Mouse (Mus musculus): ENCODE results near the gene Atp1a3. TPM values are rescaled to one million over a fixed set of nuclear protein-coding genes. Genes with fewer than 3 reads are reported as not detected.
A peak's percentile ranks its signal among the peaks of the same experiment; 100 is the strongest.

Atp1a3 gene
- polyA plus RNA-seq, 1 experiment, result 9.4 TPM

DNA sequence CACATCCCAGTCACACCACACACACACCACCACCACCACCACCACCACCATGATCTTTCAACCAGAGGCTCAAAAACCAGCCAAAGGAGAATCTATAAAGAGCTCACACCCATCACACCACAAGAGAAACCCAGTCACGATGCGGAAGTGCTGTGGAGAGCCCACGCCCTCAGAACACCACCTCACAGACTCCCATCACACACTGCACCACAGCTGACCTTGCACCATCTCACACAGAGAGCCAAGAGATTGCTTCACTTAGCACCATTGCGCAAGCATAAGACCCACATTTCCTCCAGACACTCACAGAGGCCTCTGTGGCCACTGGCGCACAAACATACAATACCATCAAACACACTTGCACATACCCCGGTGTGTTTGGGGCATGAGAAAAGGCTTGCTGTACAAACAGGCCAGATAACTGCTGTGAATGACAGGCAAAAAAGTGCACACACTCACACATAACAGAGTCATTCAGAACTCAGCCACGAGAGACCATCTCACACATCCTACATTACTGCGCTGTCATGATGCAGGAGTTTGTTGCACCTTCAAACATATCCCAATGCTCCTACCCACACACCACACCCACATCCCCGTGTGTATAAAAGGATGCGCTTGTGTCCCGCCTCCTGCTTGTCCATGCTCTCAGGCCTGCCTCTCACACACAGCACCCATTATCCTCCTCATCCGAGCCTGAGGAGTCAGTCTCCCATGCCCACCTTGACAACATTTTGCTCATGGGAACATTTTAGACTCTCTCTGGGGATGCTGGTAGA lies 1.0 kb upstream of the Atp1a3 start:
- Histone ChIP-seq H3K27me3 (ENCODE audit: control insufficient read depth, insufficient read depth, low read length, poor library complexity, severe bottlenecking) (no peaks in the 10 kb centered on the region; the same call in 1 of the 2 replicates), H3K27ac (ENCODE audit: insufficient read depth, low read length) (no peak overlapping the region), H3K9me3 (replicated peaks; ENCODE audit: control insufficient read depth, insufficient read depth, low read length, poor library complexity, severe bottlenecking) (no peaks in the 10 kb centered on the region), H3K4me3 (ENCODE audit: low read depth, low read length) (no peak overlapping the region), H3K4me1 (ENCODE audit: control insufficient read depth, insufficient read depth, low read length) (peaks cover 6% of the 10 kb centered on the region), H3K9ac (ENCODE audit: low read depth, poor library complexity, severe bottlenecking) (no peak overlapping the region), H3K36me3 (ENCODE audit: control insufficient read depth, insufficient read depth, low read length, poor library complexity, severe bottlenecking) (no peaks in the 10 kb centered on the region)
- TF ChIP-seq CTCF (IDR thresholded peaks at IDR 0.05; ENCODE audit: low read depth, low read length), result no peak
- no peak for TF ChIP-seq POLR2A (IDR thresholded peaks at IDR 0.05; ENCODE audit: insufficient read depth, low read length)
- TF ChIP-seq EP300 (IDR thresholded peaks at IDR 0.05; ENCODE audit: insufficient read depth, low read depth, low read length), result no peak

DNA sequence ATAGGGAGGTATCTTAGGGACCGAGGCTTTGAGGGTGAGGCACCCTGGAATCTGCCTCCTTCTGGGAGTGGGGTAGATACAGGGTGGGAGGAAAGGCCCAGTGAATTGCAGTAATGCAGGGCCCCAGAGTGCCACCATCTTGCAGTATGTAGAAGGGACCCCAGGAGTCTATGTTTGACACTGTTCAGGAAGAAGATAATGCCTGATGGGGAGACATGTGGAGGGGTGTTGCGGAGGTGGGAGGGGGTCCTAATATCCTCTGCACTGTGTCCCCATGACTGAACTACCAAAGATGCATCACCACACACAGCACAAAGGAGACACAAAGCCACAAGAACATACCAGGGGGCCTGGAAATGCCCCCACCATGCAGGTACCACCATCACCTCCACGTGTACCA lies 413 bp upstream of the Atp1a3 start:
- Histone ChIP-seq H3K36me3 (ENCODE audit: control insufficient read depth, insufficient read depth, low read length, poor library complexity, severe bottlenecking) (no peaks in the 10 kb centered on the region), H3K9me3 (replicated peaks; ENCODE audit: control insufficient read depth, insufficient read depth, low read length, poor library complexity, severe bottlenecking) (no peaks in the 10 kb centered on the region), H3K27ac (ENCODE audit: insufficient read depth, low read length) (no peak overlapping the region), H3K9ac (ENCODE audit: low read depth, poor library complexity, severe bottlenecking) (no peak overlapping the region), H3K4me3 (ENCODE audit: low read depth, low read length) (no peak overlapping the region), H3K27me3 (ENCODE audit: control insufficient read depth, insufficient read depth, low read length, poor library complexity, severe bottlenecking) (no peaks in the 10 kb centered on the region; the same call in 1 of the 2 replicates), H3K4me1 (ENCODE audit: control insufficient read depth, insufficient read depth, low read length) (peaks cover 6% of the 10 kb centered on the region)
- TF ChIP-seq POLR2A (IDR thresholded peaks at IDR 0.05; ENCODE audit: insufficient read depth, low read length), result no peak
- TF ChIP-seq CTCF (IDR thresholded peaks at IDR 0.05; ENCODE audit: low read depth, low read length), result no peak
- TF ChIP-seq EP300 (IDR thresholded peaks at IDR 0.05; ENCODE audit: insufficient read depth, low read depth, low read length), result no peak

DNA sequence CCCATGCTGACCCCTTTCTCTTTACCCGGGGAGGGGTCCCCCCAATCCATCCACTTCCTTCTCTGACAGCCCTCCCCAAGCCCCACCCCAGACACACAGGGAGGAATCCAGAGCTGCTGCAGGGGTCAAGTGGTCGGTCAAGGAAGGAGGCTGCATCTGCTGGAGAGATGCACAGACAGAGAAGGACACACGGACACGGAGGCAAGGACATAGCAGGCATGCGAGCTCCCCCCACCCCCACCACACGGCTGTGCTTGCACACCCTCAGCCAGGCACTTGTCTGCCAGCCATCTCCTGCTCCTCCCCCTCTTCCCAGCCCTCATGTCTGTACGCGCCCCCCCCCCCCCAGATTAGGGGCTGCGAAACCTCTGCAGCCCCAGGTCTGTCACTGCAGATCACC lies 952 bp downstream of the Atp1a3 start:
- Histone ChIP-seq H3K9ac (ENCODE audit: low read depth, poor library complexity, severe bottlenecking) (no peak overlapping the region), H3K4me3 (ENCODE audit: low read depth, low read length) (peak overlapping the region; percentile 62), H3K4me1 (ENCODE audit: control insufficient read depth, insufficient read depth, low read length) (peaks cover 8% of the 10 kb centered on the region), H3K9me3 (replicated peaks; ENCODE audit: control insufficient read depth, insufficient read depth, low read length, poor library complexity, severe bottlenecking) (no peaks in the 10 kb centered on the region), H3K27me3 (ENCODE audit: control insufficient read depth, insufficient read depth, low read length, poor library complexity, severe bottlenecking) (no peaks in the 10 kb centered on the region; the same call in 1 of the 2 replicates), H3K27ac (ENCODE audit: insufficient read depth, low read length) (no peak overlapping the region), H3K36me3 (ENCODE audit: control insufficient read depth, insufficient read depth, low read length, poor library complexity, severe bottlenecking) (no peaks in the 10 kb centered on the region)
- TF ChIP-seq CTCF (IDR thresholded peaks at IDR 0.05; ENCODE audit: low read depth, low read length) (no peak), POLR2A (IDR thresholded peaks at IDR 0.05; ENCODE audit: insufficient read depth, low read length) (no peak), EP300 (IDR thresholded peaks at IDR 0.05; ENCODE audit: insufficient read depth, low read depth, low read length) (no peak)

DNA sequence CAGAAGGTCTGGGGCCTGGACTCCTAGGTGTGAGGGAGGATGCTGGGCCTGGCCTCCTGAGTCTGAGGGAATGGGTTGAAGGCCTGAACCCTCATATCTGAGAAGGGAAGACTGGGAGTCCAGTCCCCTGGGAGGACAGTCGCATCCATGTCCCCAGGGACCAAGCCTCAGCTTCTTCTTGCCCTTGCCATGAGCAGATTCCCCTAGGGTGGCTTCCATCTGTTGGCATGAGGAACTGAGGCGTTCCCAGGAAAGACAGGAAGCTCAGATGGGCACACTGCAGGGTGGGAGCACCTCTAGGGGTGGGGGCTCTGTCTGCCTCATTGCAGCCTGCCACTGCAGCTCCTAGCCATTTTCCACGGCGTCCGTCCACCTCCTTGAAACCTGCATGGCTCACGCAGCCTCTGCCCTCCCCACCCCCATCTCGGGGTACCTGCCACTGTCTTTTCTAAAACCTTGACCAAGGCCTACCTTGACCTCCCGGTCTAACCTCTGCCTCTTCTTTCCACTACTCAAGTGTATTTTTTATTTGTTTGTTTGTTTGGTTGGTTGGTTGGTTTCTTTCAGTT lies 1.9 kb downstream of the Atp1a3 start:
- TF ChIP-seq CTCF (IDR thresholded peaks at IDR 0.05; ENCODE audit: low read depth, low read length) (no peak), POLR2A (IDR thresholded peaks at IDR 0.05; ENCODE audit: insufficient read depth, low read length) (no peak), EP300 (IDR thresholded peaks at IDR 0.05; ENCODE audit: insufficient read depth, low read depth, low read length) (no peak)
- Histone ChIP-seq H3K27me3 (ENCODE audit: control insufficient read depth, insufficient read depth, low read length, poor library complexity, severe bottlenecking) (no peaks in the 10 kb centered on the region; the same call in 1 of the 2 replicates), H3K9me3 (replicated peaks; ENCODE audit: control insufficient read depth, insufficient read depth, low read length, poor library complexity, severe bottlenecking) (no peaks in the 10 kb centered on the region), H3K27ac (ENCODE audit: insufficient read depth, low read length) (no peak overlapping the region), H3K4me3 (ENCODE audit: low read depth, low read length) (no peak overlapping the region), H3K9ac (ENCODE audit: low read depth, poor library complexity, severe bottlenecking) (no peak overlapping the region), H3K4me1 (ENCODE audit: control insufficient read depth, insufficient read depth, low read length) (peaks cover 8% of the 10 kb centered on the region), H3K36me3 (ENCODE audit: control insufficient read depth, insufficient read depth, low read length, poor library complexity, severe bottlenecking) (no peaks in the 10 kb centered on the region)

DNA sequence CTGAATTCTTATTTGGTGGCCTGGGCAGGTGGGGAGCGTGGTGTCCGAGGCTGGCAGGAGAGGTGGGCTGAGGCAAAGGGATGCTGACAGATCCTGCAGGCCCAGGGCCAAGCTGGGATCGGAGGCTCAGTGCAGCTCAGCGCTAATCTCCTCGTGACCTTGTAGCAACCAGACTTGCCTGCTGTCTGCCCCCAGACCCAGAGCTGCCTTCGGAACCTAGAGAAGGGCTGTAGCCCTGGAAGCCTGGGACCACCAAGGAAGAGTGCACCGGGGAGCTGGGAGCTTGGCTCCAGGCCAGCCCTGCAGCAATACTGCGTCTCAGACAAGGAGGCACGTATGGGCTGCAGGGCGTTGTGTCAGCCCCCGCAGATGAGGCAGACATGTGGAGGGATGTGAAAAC lies 2.5 kb downstream of the Atp1a3 start:
- H3K27ac ChIP-seq (ENCODE audit: insufficient read depth, low read length), result no peak overlapping the region
- H3K9me3 ChIP-seq (replicated peaks; ENCODE audit: control insufficient read depth, insufficient read depth, low read length, poor library complexity, severe bottlenecking), result no peaks in the 10 kb centered on the region
- H3K27me3 ChIP-seq (ENCODE audit: control insufficient read depth, insufficient read depth, low read length, poor library complexity, severe bottlenecking), result no peaks in the 10 kb centered on the region; the same call in 1 of the 2 replicates
- TF ChIP-seq POLR2A (IDR thresholded peaks at IDR 0.05; ENCODE audit: insufficient read depth, low read length), result no peak
- TF ChIP-seq CTCF (IDR thresholded peaks at IDR 0.05; ENCODE audit: low read depth, low read length), result no peak
- no peak for TF ChIP-seq EP300 (IDR thresholded peaks at IDR 0.05; ENCODE audit: insufficient read depth, low read depth, low read length)
- H3K4me3 ChIP-seq (ENCODE audit: low read depth, low read length), result no peak overlapping the region
- H3K36me3 ChIP-seq (ENCODE audit: control insufficient read depth, insufficient read depth, low read length, poor library complexity, severe bottlenecking), result no peaks in the 10 kb centered on the region
- no peak overlapping the region for H3K9ac ChIP-seq (ENCODE audit: low read depth, poor library complexity, severe bottlenecking)
- H3K4me1 ChIP-seq (ENCODE audit: control insufficient read depth, insufficient read depth, low read length), result peaks cover 7% of the 10 kb centered on the region

DNA sequence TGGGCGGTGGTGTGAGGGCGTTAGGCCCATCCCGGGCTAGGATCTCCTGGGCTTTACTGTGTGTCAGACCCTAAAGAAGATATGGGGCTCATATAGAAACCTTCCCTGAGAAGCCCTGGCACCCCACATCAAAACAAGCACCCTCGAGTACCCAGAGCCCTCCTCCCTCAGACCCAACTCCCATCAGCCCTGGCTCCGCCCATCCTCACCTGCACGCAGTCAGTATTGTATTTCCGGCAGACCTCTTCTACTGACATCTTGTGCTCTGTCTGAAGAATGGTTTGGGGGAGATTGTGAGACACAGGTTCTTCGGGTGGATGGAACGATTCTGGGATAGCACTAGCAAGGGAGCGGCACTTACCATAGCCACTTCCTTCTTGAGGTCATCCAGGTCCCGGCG lies 5.0 kb downstream of the Atp1a3 start:
- no peaks in the 10 kb centered on the region; the same call in 1 of the 2 replicates for H3K27me3 ChIP-seq (ENCODE audit: control insufficient read depth, insufficient read depth, low read length, poor library complexity, severe bottlenecking)
- H3K9ac ChIP-seq (ENCODE audit: low read depth, poor library complexity, severe bottlenecking), result 0 out of 2 replicates have a peak overlapping the region, but pooled peaks have one; percentile 13
- H3K36me3 ChIP-seq (ENCODE audit: control insufficient read depth, insufficient read depth, low read length, poor library complexity, severe bottlenecking), result no peaks in the 10 kb centered on the region
- peaks cover 5% of the 10 kb centered on the region for H3K4me1 ChIP-seq (ENCODE audit: control insufficient read depth, insufficient read depth, low read length)
- TF ChIP-seq CTCF (IDR thresholded peaks at IDR 0.05; ENCODE audit: low read depth, low read length), result no peak
- no peak for TF ChIP-seq EP300 (IDR thresholded peaks at IDR 0.05; ENCODE audit: insufficient read depth, low read depth, low read length)
- no peak overlapping the region for H3K27ac ChIP-seq (ENCODE audit: insufficient read depth, low read length)
- H3K9me3 ChIP-seq (replicated peaks; ENCODE audit: control insufficient read depth, insufficient read depth, low read length, poor library complexity, severe bottlenecking), result no peaks in the 10 kb centered on the region
- H3K4me3 ChIP-seq (ENCODE audit: low read depth, low read length), result peak overlapping the region; percentile 13; the same call in 1 of the 2 replicates
